Mouse (Mus musculus): ENCODE data around the gene Mfsd5.

Mfsd5 gene

DNA sequence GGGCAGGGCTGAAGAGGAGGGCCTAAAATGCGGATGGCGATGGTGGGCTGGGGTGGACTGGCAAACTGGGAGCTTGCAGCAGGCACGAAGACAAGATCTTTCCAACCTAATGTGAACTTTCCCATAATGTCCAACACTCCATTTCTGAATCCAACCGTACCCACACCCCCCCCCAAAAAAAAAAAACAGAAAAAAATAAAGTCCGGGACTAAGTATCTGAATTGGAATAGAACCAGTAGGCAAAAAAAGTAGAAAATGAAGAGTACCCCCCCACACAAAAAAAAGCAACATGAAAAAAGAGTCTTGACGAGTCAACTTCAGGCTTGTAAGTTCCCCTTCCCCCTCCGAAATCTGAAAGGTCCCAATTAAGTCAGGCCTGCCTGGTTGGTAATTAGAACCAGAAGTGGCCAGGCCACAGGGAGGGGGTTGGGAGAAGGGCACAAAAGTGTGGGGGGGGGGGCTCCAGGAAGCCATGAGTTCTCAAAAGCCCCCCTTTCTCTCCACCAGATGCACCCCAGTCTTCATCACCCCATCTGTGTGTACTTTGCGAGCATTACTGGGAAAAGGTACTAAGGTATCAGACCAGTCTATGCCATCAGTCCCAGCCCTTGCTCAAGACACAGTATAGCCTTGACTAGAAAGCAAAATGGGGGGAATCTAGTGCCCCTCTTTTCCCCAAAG lies 31.0 kb upstream of the Mfsd5 start:
- DNase-seq (ENCODE audit: low spot score): no peak

- no peak for DNase-seq (ENCODE audit: low spot score)
These were observed 30.5 kb upstream of the Mfsd5 start for GRCm38 (mm10) chr15:102248812-102249191.

DNA sequence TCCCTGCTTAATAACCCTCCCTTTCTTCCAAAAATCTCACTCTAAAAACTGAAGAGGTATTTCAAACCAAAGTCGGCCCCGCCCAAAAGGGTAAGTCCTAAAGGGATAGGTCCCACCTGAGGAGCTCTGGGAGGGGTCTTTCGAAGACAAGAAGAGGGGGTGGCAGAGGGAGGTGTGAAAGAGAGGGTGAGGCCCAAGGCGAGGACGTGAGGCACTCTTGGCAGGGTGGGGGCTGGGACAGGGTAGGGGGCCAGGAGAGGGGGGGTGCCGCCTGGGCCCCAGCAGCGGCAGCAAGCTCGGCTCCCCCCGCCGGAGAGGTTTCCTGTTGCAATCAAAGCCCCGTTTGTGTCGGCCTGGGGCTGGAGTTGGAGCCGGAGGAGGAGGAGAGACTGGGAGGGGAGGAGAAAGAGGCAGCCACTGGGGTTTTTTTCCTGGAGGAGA lies 30.0 kb upstream of the Mfsd5 start:
- DNase-seq (ENCODE audit: low spot score): no peak

DNA sequence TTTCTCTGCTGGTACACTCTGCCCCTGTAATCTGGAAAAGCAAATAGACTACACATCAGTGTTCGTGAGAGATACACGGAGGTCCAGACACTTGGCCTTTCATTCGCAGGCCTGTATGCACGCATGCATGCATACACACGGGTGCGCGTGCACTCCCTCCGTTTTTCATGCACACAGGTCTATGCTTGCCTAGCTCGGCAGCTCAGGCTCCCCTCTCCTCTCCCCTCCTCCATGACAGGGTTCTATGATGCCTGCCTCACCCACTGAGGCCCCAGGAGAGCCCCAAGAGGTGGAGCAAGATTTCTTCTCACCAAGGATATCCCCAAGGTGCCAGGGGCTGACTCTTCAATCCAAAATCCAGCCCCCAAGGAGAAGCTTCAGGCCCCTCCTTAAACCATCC lies 29.3 kb upstream of the Mfsd5 start:
- DNase-seq (ENCODE audit: low spot score): no peak

DNA sequence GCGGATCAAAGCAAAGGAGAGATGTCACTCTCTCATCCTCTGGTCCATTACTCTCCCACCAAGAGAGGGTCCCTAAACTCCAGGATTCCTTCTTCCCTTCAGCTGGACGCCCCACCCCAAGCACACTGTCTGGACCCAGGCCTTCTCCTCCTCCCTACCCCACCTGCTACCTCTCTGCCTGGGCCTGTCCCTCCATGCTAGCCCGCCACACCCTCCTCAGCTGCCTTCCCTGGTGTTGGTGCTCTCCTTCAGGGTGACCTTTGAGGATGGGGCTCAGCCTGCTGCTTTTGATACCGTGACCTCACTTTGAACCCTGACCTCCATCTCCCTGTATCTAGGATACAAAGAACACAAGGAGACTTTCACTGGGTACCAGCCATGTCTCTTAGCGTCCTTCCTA lies 28.7 kb upstream of the Mfsd5 start:
- DNase-seq (ENCODE audit: low spot score): no peak

DNA sequence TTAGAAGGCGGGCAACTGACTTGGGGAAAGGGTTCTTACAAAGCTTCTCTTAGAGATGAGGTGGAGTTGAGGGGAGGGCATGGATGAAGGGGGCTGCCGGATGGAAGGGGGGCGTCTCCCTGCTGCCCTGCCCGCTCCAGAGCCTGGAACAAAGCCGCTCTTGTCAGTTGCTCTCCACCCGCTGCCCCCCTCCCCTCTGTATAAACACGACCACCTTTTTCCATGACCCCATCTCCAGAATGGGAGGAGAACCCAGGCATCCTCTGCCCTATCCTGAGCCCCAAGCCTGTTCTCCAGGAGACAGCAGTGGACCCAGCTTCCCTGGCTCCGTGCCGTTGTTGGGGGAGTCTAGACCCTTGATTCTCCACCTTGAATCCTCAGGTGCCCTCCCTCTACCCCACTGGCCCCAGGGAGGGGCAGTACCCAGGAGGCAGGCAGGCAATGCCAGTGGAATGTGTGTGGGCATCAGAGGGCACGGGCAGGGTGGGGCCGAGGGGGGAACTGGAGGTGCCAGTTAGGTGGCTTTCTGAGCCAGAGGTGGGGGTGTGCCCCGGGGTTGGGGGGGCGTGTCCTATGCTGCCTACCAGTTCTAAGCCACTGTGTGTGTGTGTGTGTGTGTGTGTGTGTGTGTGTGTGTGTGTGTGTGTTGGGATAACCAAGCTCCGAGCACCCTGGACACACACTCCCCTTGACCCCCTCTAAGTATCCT lies 23.6 kb upstream of the Mfsd5 start:
- no peak for DNase-seq (ENCODE audit: low spot score)

DNA sequence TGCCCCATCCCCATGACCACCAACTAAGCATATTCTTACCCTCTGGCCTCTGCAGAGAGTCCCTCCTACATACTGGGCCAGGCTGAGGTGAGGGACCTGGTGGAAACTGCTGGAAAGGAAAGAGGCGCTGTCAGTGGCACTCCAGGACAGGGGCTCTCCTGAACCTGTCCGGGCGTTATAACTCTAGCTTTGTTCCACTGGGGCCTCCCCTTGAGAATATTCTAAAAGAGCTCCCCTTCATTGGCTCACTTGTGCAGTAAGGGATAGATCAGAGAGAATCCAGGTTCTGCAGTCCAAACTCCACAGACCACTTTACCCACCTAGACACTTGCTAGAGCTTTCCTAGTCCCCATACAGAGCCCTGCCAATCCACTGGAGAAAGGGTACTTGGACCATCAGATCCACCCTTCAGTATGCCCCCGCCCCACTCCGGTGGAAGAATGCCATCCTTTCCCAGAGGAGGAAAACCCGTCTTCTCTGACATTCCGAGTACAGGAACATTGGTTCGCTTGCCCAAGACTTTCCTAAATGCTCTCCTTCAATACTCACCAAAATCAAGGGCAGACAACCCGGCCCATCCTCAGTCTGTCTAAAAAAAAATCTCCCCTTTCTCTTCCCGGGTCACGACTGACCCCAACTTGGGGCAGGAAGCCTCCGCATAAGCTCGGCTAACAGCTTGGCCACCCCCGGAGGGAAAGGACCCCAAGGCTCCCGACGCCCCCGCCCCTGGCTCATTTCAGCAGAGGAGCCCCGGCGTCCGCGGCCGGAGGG lies 22.6 kb upstream of the Mfsd5 start:
- DNase-seq (ENCODE audit: low spot score): no peak

GRCm38 (mm10) chr15:102257202-102258075 lies 21.8 kb upstream of the Mfsd5 start, which contains the start of gene Rarg:
TSS of gene Rarg (minus strand) at chr15:102257517.
- DNase-seq (ENCODE audit: low spot score): no peak

DNA sequence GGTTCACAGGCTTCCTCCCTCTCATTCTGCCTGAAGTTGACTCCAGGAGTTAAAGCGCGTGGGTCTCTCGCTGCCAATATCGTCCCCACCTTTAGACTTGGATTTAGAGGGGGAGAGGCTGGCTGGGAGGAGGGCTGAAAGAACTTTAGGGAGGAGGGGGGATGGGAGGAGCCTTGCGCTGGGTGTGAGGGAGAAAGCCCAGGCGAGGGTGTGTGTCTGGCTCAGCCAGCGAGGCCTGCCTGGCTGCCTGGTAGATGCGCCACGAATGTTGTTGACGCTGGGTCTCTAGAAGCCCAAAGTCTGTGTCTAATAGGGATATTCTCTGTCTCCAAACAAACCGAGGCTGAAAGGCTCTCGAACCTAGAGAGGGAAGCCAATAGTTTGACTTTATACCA lies 21.2 kb upstream of the Mfsd5 start:
- DNase-seq (ENCODE audit: low spot score): no peak

GRCm38 (mm10) chr15:102258581-102259253 lies 20.5 kb upstream of the Mfsd5 start:
- no peak for DNase-seq (ENCODE audit: low spot score)

- DNase-seq (ENCODE audit: low spot score): no peak
These were observed 16.7 kb upstream of the Mfsd5 start for GRCm38 (mm10) chr15:102262582-102262981.

DNA sequence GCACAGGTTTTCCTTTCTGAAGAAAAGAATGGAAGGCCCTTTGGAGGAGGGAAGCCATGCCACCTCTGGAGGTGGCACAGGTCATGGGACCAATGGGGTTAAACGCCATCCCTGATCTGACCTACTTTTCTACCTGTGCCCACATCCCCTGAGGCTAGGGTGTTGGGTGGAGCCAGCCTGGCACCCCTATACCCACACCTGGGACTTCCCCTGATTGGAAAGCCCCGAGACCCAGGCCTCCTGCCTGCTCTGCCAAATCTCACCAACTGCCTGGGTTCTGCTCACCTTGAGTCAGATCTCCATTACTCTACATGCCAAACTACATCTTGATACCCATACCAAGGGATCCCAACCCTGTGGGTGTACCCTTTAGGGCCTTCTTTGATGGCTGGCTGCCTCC lies 16.2 kb upstream of the Mfsd5 start:
- no peak for DNase-seq (ENCODE audit: low spot score)

DNA sequence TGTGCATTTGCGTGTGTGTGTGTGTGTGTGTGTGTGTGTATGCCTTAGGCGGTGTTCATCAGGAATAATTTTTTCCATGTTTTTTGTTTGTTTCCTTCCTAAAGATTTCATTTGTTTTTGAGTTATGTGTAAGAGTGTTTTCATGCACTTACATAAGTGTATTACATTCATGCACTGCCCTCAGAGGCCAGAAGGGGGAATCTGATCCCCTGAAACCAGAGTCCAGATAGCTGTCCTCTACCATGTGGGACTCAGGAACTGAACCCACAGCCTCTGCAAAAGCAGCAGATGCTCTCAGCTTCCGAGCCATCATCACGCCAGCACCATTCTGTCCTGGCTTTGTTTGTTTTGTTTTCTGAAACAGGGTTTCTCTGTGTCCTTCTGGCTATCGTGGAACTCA lies 13.7 kb upstream of the Mfsd5 start:
- no peak for DNase-seq (ENCODE audit: low spot score)

DNA sequence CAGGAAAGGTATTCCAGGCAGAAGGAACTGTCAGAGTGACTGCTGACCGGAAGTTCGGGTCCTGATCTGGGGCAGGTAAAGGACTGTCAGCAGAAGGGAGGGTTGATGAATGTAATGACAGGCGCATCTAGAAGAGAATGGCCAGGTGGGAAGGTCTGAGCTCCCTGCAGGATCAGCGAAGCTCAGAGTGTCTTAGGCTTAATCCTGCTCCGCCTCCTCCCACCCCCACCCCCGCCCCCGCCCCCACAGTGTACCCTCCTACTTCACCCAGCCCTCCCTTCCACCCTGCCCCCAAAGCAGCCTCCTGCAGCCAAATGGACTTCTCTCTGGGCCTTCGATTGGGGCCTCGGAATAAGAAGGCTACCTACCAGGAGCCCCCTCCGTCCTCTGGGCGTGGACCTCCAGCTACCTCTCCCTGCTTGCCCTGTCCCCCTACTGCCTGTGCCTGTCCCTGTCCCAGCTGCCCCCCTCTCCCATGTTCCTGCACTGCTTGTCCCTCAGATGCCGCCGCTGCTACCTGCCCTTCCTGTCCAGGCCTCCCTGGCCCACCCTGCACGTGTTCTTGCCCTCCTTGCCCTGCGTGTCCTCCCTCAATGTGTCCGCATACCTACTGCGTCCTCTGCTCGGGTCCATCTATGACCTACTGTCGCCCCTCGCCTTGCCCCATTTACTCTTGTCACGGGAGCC lies 8.8 kb upstream of the Mfsd5 start, which contains the start of gene Gm9918:
Gm9918 (plus strand) TSS at position 290 of the 687 bp plus-strand sequence.
- no peak for DNase-seq (ENCODE audit: low spot score)

DNA sequence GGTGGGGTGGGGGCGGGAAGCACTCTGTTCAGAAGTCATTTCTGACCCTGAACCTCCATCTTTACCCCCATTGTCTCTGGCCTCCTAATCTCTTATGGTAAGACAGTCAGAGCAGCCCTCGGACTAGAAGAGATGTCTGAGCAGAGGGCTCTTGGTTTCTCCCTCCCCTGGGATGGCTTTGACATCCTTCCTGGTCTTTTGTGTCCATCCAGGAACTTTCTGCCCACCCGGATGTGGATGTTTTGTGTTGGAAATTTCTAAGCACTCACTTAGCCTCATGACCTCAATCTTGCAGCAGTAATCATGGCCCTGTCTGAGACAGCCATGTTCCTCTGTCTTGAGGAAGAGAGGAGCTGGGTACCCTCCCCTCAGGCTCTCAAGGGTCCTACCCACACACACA lies 7.8 kb upstream of the Mfsd5 start:
- DNase-seq (ENCODE audit: low spot score): no peak

DNA sequence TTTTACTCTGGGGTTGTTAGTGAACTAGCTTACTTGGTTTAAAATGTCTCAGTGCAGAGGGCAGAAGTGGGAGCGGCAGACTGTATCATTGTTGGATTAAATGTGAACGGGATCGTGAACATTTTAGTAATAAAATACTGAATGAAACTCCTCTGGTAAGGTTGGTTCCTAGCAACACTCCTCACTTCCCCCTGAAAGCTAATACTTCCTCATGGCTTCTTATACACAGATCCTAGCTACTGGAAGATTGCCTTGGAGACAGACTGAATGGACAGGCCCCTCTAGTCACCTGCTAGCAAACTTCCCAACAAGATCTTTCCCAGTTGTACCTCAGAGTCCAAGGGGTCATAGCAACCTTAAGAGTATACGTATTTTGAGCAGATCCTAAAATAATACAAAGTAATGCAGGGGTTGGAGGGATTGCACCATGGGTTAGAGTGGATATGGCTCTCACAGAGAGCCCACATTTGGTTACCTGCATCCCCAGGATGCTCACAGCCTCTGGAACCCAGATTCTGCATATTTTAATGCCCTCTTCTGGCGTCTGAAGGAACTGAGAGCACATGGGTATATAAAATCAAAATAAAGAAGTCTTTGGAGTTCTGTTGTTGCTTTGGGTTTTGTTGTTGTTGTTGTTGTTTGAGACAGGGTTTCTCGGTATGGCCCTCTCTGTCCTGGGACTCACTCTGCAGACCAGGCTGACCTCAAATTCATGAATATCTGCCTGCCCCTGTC lies 5.1 kb upstream of the Mfsd5 start:
- no peak for DNase-seq (ENCODE audit: low spot score)

DNA sequence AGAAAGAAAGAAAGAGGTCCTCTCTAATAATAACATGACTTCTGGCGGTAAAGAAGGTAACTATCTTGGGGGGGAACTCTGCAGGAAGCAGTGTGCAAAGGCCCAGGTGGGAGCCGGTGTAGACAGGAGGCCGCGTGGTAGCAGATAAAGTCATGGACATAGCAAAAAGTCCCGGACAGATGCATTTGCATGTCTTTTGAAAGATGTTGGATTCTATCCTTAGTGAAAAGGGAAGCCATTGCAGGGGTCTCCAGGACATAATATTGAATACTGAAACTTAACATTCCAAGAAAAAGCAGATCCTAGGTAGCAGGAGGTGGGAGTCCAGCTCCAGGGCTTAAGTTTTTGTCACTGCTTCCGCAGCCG lies 545 bp upstream of the Mfsd5 start:
- DNase-seq (ENCODE audit: low spot score): no peak

GRCm38 (mm10) chr15:102279783-102280520 lies 698 bp downstream of the Mfsd5 start:
- DNase-seq (ENCODE audit: low spot score): no peak

DNA sequence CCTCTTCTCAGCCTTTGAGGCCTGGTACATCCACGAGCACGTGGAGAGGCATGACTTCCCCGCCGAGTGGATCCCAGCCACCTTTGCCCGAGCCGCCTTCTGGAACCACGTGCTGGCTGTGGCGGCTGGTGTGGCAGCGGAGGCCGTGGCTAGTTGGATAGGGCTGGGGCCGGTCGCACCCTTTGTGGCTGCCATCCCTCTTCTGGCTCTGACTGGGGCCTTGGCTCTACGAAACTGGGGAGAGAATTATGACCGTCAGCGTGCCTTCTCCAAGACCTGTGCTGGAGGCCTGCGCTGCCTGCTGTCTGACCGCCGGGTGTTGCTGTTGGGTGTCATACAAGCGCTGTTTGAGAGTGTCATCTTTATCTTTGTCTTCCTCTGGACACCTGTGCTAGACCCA lies 1.4 kb downstream of the Mfsd5 start:
- DNase-seq (ENCODE audit: low spot score): no peak

All from urinary bladder, postnatal 10 days (tissue).